Mouse (Mus musculus) neural tube, embryonic 12.5 days (tissue): ENCODE measurements around the gene Qrich2. TPM values are rescaled to one million over a fixed set of nuclear protein-coding genes. Genes with fewer than 3 reads are reported as not detected.
A peak's percentile ranks its signal among the peaks of the same experiment; 100 is the strongest.

Experiments used
- ATAC-seq: fragments of 200-750 bp; cut with Nextera tagmentation; 2 replicates; pipeline ENCODE4 v1.8.0; 2017; ENCODE audit warnings: low read depth, mild to moderate bottlenecking, moderate TSS enrichment, moderate library complexity; ENCODE audit not compliant: low FRiP score
- H3K27ac ChIP-seq: fragments of 300-500 bp; sonication (generic); 2 replicates; pipeline ENCODE4 v1.5.1; 2016
- H3K27me3 ChIP-seq: fragments of 300-500 bp; sonication (generic); replicated peaks from 2 replicates; pipeline ENCODE4 v1.6.1; 2016; ENCODE audit warnings: mild to moderate bottlenecking
- H3K36me3 ChIP-seq: fragments of 300-500 bp; sonication (generic); 2 replicates; pipeline ENCODE4 v1.6.1; 2016; ENCODE audit warnings: mild to moderate bottlenecking
- H3K4me1 ChIP-seq: fragments of 300-500 bp; sonication (generic); 2 replicates; pipeline ENCODE4 v1.6.1; 2016
- H3K4me2 ChIP-seq: fragments of 300-500 bp; sonication (generic); replicated peaks from 2 replicates; pipeline ENCODE4 v1.6.1; 2016; ENCODE audit warnings: mild to moderate bottlenecking
- H3K4me3 ChIP-seq: fragments of 300-500 bp; sonication (generic); 2 replicates; pipeline ENCODE4 v1.5.1; 2016
- H3K9ac ChIP-seq: fragments of 300-500 bp; sonication (generic); 2 replicates; pipeline ENCODE4 v1.6.1; 2016; ENCODE audit warnings: mild to moderate bottlenecking
- H3K9me3 ChIP-seq: fragments of 300-500 bp; sonication (generic); 2 replicates; pipeline ENCODE4 v1.6.1; 2016; ENCODE audit warnings: mild to moderate bottlenecking
- WGBS: fragments of 180-500 bp; shearing (Covaris S2); methylation state at CpG from one replicate; pipeline ENCODE4 v1.1.7; 2016; 5-methylcytosine and 5-hydroxymethylcytosine counted together
- polyA plus RNA-seq: library from polyadenylated mRNA; unstranded; fragments of >200 nt; fragmentation: Nextera tagmentation; extraction: Ambion mirVana; gene quantifications from 2 replicates; pipeline ENCODE4 v1.2.1, GENCODE M21; 2016

Qrich2 gene
- polyA plus RNA-seq, 1 experiment from 2014 or later: not detected

DNA sequence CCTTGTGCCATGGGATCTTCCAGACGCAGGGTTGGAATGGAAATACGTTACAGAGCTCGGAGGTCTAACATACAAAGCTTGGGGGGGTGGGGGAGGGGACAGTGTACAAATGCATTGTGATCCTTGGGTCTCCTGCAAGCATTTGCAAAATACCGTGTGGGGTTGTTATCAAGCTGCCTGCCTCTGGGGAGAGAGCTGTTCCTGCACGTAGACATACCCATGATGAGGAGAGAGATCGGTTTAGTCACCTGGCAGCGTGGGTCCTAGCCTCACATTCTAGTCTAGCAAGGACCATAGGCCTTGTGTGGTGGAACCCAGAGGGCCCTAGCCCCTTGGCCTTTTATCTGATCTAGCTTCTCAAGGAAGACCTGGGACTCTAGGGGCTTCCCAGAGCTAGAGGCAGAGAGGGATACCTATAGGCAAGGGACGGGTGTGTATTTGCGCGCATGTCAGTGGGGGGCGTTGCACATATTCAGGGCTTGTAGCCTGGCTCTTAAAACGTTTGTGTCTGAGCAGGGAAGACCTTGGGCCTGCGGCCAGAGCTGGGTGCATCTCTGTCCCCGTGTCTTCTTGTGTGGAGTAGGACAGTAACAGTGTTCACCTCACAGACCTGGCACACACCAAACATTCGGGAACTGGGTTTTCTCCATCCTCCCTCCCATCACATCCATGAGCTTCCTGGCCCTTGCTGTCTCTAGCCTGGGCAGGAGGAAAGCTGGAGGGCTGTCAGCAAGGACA is 23.7 kb downstream of the Qrich2 start:
- H3K27ac ChIP-seq: no peak overlapping the region
- no peaks in the 10 kb centered on the region for H3K9me3 ChIP-seq
- H3K9ac ChIP-seq: 0 out of 2 replicates have a peak overlapping the region, but pooled peaks have one; percentile 1
- H3K27me3 ChIP-seq: peaks cover 12% of the 10 kb centered on the region
- no peak for ATAC-seq
- H3K36me3 ChIP-seq: peaks cover 11% of the 10 kb centered on the region
- WGBS: 82% methylated on average over 15 of the region's 15 CpGs
- H3K4me3 ChIP-seq: no peak overlapping the region
- peaks cover 16% of the 10 kb centered on the region for H3K4me1 ChIP-seq
- H3K4me2 ChIP-seq: no peak overlapping the region

DNA sequence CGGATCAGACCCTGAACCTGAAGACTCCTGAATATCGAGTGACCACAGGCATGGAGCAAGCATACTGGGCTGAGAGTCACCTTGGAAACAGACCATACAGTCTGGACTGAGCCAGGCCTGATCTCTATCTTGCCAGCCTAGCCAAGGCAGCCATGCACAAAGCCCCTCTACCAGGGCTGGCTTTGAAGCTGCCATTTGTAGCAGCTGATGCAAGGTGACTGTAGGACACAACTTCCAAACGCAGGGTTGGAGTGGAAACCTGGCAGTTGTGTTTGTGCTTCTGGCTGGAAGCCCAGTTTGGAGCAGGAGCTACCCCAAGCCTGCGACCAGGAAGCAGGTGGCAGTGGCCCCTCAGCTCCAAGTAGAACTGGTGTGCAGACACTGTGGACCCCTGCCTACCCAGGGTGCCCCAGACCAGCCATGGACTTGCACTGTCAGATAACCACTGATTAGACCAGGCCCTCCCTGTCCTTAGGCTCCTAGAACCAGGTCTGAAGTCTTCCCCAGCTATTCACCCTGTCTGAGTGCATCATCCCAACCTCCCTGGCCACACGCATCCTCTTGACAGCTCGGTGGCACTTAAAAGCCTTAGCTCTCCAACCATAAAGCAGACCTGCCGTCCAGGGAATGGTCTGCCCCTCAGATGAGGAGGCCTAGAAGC is 25.5 kb downstream of the Qrich2 start:
- H3K4me3 ChIP-seq: no peak overlapping the region
- H3K9me3 ChIP-seq: no peaks in the 10 kb centered on the region
- no peak overlapping the region for H3K4me2 ChIP-seq
- no peaks in the 10 kb centered on the region for H3K27me3 ChIP-seq
- peaks cover 29% of the 10 kb centered on the region for H3K4me1 ChIP-seq
- peak overlapping the region; percentile 7; the same call in 1 of the 2 replicates for H3K27ac ChIP-seq
- WGBS: 88% methylated on average over 7 of the region's 7 CpGs
- H3K9ac ChIP-seq: no peak overlapping the region
- H3K36me3 ChIP-seq: peaks cover 27% of the 10 kb centered on the region
- no peak for ATAC-seq

DNA sequence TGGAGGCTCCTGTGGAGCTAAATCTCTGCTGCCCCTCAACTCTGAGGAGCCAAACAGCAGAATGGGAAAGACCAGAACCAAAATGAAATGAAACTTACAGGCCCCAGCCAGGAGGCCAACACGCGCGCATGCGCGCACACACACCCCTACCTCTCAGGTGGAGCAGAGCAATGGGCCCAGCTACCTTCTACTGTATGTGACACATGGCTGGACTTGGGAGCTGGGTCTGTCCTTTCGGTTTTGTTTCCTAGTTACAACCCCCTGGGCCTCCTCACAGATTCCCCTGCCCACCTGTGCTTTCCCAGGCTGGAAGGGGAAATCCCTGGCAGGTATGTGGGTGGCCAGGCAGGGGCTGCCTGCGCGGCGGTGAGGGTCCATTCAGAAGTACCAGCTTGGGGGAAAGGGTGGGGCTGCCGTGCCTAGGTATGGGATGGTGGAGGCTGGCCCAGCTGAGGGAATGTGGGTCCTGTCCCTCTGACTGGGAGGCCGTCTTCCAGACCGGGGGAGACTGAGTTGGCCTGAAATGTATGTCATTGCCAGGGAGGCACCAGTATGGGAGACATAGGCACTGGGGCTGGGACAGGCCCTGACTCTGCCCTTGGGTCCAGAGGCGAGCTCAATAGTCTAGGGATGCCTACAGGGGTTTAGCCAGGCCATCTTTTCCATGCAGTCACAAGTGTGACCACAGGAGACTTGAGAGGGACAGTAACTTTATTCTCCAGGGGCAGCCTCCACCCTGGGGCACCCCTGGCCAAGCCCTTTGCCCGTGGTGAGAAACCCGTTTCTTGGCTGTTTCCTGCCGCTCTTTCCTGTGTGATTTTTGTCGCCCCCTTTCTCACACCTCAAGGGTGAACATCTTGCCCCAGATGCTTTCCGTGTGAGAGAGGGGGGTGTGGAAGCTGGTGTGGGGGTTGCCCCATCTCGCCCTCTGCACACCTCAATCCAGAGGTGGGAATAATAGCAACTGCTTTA is 26.5 kb downstream of the Qrich2 start:
- 82% methylated on average over 19 of the region's 19 CpGs for WGBS
- Histone ChIP-seq H3K4me3 (no peak overlapping the region), H3K36me3 (peaks cover 27% of the 10 kb centered on the region), H3K9me3 (no peaks in the 10 kb centered on the region), H3K4me2 (no peak overlapping the region), H3K4me1 (peaks cover 34% of the 10 kb centered on the region), H3K27ac (no peak overlapping the region), H3K9ac (no peak overlapping the region), H3K27me3 (no peaks in the 10 kb centered on the region)
- ATAC-seq: no peak

DNA sequence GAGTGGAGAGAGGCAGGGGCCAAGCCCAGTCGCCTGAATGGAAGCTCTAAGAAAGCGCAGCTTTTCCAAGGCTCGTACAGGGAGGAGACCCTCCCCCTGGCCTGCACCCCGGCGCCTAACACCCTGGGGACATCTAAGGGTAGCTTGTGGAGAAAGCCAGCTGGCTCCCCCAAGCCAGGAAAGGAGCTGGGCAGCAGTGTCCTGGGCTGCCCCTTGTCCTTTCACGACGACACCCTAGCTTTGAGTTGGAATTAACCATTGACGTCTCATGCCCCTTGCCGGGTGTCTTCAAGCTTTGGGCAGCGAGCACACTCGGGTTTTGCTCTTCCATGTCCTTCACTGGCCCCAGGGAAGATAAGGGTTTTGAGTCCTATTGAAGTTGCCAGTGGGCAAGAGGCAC is 28.5 kb downstream of the Qrich2 start:
- H3K27me3 ChIP-seq: no peaks in the 10 kb centered on the region
- peaks cover 27% of the 10 kb centered on the region for H3K36me3 ChIP-seq
- WGBS: 85% methylated on average over 11 of the region's 11 CpGs
- no peak for ATAC-seq
- no peak overlapping the region for H3K4me3 ChIP-seq
- H3K9ac ChIP-seq: no peak overlapping the region
- no peaks in the 10 kb centered on the region for H3K9me3 ChIP-seq
- H3K4me1 ChIP-seq: peaks cover 29% of the 10 kb centered on the region
- peak overlapping the region; percentile 84 for H3K4me2 ChIP-seq
- H3K27ac ChIP-seq: no peak overlapping the region

DNA sequence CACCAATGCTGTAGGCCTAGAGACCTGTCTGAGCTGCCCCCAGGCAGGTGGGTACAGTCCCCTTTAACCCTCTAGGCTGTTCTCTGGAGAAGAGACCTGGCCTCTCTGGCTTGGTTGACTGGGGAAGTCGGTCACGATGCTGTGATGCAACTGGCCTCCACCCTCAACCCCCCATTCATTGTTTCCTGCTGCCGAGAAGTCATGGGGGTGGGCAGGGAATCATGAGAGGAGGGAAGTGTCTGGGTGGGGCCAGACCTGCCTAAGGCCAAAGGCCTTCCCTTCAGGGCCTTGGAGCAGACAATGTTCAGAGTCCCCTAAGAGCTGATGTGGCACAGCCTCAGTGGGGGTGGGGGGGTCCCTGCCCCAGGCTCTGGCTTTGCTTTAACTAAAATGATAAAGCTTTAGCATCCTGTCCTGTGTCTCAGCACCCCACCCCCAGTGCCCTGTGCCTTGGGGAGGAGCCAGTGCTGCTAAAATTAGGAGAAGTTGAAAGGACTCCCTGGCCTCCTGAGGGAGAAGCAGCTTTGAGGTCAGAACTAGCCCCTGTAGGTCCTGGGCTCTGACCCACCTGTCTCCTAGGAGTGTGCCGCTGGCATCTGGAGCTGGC is 29.2 kb downstream of the Qrich2 start:
- 69% methylated on average over 4 of the region's 4 CpGs for WGBS
- ATAC-seq: no peak
- Histone ChIP-seq H3K27ac (peak overlapping the region; percentile 8; the same call in 1 of the 2 replicates), H3K9ac (peak overlapping the region; percentile 40), H3K9me3 (no peaks in the 10 kb centered on the region), H3K4me2 (peak overlapping the region; percentile 84), H3K4me1 (peaks cover 29% of the 10 kb centered on the region), H3K27me3 (no peaks in the 10 kb centered on the region), H3K36me3 (peaks cover 27% of the 10 kb centered on the region), H3K4me3 (no peak overlapping the region; the same call in 1 of the 2 replicates)

DNA sequence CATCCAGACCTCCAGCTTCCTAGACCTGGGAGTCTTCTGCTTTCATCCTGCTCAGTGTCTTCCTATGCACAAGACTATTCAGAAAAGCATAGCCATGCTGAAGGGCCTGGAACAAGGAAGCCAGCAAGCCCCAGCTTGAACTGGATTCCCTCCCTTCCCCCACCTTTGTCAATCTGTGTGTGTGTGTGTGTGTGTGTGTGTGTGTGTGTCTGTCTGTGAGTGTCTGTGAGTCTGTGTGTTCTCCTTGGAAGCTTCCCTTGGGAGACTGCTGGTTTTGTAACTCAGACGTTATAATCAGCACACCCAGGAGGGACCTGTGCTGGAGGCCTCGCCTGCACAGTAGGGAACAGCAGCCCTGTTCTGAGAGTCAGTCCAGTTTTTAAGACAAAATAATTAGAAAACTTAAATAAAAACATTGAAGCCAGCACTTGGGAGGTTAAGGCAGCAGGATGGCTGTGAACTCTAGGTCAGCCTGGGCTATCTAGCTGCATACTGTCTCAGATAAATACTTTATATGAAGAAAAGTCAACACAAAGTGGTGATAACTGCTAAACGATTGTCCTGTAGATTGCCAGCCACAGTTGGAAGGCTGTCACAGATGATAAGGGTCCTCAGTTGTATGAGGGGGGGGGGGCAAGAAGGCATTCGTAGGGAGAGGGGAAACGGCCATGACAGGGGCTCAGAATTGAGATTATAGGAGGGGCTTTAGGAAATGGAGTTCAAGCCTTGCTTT is 29.9 kb downstream of the Qrich2 start:
- H3K4me2 ChIP-seq: peak overlapping the region; percentile 84
- H3K9me3 ChIP-seq: no peaks in the 10 kb centered on the region
- ATAC-seq: no peak
- peak overlapping the region; percentile 95 for H3K4me3 ChIP-seq
- H3K4me1 ChIP-seq: peaks cover 29% of the 10 kb centered on the region
- peaks cover 27% of the 10 kb centered on the region for H3K36me3 ChIP-seq
- H3K27ac ChIP-seq: peak overlapping the region; percentile 37; the same call in 1 of the 2 replicates
- H3K27me3 ChIP-seq: no peaks in the 10 kb centered on the region
- H3K9ac ChIP-seq: peak overlapping the region; percentile 49
- WGBS: 70% methylated on average over 5 of the region's 5 CpGs

DNA sequence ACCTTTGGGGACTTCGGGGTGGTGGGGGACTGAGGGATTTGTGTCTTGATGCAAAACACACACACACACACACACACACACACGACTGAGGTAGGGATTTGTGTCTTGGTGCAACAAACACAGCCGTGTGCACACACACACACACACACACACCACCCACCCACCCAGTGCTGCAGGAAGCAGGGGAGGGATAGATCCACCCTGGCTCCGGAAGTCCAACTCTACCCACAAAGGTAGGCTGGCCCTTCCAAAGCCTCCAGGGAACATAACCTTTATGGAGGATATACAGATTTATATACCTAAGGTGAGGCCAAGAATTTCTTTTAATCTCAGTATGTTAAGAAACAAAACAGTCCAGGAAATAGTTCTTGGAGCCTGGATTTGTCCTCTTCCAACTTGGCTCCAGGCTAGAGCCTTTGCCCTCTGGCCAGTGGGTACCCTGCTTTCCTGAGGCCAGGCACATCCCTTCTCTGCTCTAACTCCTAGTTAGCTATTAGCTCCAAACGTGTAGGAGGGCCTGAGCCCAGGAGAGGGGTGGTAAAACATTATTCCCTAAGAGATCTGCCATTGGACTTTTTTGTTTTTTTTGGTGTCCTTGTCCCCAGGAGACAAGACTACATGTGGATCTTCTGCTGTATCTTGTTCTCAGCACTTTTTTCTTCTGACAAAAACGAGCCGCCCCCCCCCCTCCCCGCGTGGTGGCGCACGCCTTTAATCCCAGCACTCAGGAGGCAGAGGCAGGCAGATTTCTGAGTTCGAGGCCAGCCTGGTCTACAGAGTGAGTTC is 30.9 kb downstream of the Qrich2 start:
- 0 out of 2 replicates have a peak, but pooled peaks have one; percentile 2 for ATAC-seq
- H3K4me2 ChIP-seq: peak overlapping the region; percentile 84
- no peaks in the 10 kb centered on the region for H3K27me3 ChIP-seq
- H3K9ac ChIP-seq: peak overlapping the region; percentile 97
- peaks cover 27% of the 10 kb centered on the region for H3K36me3 ChIP-seq
- H3K9me3 ChIP-seq: no peaks in the 10 kb centered on the region
- H3K27ac ChIP-seq: peak overlapping the region; percentile 84; the same call in 1 of the 2 replicates
- peak overlapping the region; percentile 95 for H3K4me3 ChIP-seq
- WGBS: 56% methylated on average over 11 of the region's 12 CpGs
- peaks cover 29% of the 10 kb centered on the region for H3K4me1 ChIP-seq

DNA sequence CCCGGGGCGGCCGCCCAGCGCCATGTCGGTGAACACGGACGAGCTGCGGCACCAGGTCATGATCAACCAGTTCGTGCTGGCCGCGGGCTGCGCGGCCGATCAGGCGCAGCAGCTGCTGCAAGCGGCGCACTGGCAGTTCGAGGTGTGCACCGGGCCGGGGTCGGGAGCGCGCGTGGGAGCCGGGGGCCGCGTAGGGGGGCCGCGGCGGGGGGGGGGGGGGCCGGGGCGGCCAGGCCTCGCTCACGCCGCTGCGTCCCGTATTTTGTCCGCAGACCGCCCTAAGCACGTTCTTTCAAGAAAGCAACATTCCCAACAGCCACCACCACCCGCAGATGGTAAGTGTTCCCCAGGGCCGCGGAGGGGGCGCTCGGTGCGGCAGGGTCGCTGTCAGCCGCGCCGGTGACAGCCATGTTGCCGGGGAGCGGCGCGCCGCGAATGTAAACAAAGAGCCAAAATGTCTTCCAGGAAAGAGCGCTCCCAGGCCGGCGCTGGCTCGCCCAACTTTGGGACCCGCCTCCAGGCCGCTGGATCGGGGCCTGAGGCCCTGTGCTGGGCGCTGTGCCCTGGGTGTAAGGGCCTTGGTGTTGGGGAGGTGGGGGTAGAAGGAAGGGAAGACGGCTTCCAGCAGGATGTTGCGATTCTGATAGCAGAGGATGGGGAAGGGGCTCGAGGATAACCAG is 31.6 kb downstream of the Qrich2 start:
- H3K36me3 ChIP-seq: peaks cover 27% of the 10 kb centered on the region
- peak overlapping the region; percentile 84 for H3K27ac ChIP-seq
- peak overlapping the region; percentile 84 for H3K4me2 ChIP-seq
- H3K4me3 ChIP-seq: peak overlapping the region; percentile 95
- WGBS: under 1% methylated on average over 53 of the region's 67 CpGs
- peaks cover 29% of the 10 kb centered on the region for H3K4me1 ChIP-seq
- peak; percentile 15; the same call in 1 of the 2 replicates for ATAC-seq
- H3K9ac ChIP-seq: peak overlapping the region; percentile 97
- no peaks in the 10 kb centered on the region for H3K27me3 ChIP-seq
- H3K9me3 ChIP-seq: no peaks in the 10 kb centered on the region

DNA sequence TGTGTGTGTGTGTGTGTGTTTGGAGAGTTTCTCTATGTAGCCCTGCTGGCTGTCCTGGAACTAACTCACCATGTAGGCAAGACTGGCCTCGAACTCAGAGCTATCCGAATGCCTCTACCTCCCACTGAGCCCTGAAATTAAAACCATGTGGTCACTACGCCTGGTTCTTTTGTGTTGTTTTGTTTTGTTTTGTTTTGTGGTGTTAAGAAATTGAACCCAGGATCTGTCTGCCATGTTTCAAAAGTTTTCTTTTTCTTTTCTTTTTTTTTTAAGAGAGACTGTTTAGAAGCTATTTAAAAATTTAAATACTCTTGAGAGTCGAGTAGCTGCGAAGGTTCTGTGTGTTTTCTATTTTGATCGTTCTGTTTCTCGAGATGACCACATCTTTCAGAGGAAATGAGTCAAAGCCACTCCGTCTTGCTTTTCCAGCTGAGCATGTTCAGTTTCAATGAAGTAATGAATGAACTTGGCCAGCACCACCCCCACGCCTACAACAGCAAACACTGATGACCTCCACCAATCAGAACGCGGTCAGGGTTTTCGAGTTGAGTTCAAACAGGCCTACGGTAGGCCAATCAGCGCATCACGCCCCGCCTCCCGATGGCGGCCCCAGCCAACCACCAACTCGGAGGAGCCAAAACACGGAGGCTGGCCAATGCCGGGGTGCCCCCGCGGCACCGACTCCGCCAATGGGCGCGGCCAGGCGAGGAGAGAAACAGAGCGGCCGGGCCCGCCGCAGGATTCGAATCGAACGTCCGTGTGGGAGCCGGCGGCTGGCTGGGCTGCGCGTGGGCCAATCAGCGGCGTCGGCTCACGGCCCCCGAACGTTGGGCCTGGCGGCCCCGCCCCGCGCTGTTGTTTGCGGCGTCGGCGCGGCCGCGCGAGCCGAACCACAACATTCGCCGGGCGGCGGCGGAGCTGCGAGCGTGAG is 32.4 kb downstream of the Qrich2 start, which contains the start of gene Ubald2:
Gene Ubald2 (plus strand): TSS at position 739 of the 931 bp plus-strand sequence.
- Histone ChIP-seq H3K4me2 (peak within 1 kb of the TSS; percentile 84), H3K9me3 (no peaks in the 10 kb centered on the region), H3K27me3 (no peaks in the 10 kb centered on the region), H3K36me3 (peaks cover 21% of the 10 kb centered on the region), H3K4me1 (peaks cover 29% of the 10 kb centered on the region), H3K9ac (peak within 1 kb of the TSS; percentile 97), H3K27ac (peak within 1 kb of the TSS; percentile 84), H3K4me3 (peak within 1 kb of the TSS; percentile 95)
- peak; percentile 96 for ATAC-seq
- WGBS: 2% methylated on average over 66 of the region's 66 CpGs
